Mouse (Mus musculus) right cerebral cortex, postnatal 25 days (tissue): Measurements from ENCODE around the gene Tapt1.
A peak's percentile ranks its signal among the peaks of the same experiment; 100 is the strongest.
"Not testable (repeated sequence)": the region's sequence is repeated elsewhere in the genome, so short reads cannot be mapped to it uniquely, and the experiment has no call there.

Source experiments
- DNase-seq: peaks from one replicate; pipeline ENCODE4 v3.0.0; 2022

Gene Tapt1

DNA sequence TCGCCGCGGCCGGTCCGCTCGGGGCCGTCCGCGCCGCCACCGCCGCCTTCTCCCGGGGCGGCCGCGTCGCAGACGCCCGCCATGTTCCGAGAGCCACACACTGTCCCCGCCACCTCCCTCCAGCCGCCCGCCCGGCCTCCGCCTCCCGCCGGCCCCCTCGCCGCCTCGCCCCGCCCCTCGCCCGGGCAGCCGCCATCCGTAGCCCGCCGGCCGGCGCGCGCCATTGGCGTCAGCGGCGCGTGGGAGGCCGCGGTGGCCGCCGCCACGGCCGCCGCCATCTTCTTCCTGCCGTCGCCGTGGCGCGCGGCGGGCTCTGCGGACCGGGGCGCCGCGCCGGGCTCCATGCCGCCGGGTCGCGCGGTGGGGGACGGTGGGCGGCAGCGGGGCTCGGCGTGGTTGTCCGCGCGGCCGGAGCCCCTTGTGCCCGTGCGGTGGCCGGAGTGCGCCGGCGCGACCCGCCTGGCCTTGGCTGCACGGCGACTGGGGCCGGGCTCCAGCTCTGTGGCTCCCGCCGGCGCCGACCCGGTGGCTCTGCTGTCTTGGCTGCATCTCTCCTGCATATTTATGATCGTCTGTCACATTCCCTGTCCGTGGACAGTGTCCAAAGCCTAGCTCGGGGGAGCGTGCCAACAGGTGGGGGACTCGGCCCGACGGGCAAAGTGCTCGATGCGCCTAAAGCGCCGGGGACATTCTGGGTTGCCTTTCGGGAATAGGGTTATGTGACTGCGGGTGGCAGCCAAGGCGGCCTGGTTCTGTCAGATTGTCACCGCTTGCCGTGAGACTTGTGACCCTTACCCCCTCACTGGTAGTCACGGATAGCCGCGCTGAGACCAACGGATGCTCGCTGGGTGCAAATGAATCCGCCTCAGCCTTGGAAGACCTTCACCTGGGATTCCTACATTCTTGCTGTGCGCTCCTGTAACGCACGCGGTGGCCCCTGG, at the start of gene Tapt1:
Tapt1 (minus strand) TSS at position 106 of the 941 bp plus-strand sequence.
- peak; percentile 90 for DNase-seq

- no peak for DNase-seq
These were observed 45.1 kb upstream of the Tapt1 start for GRCm38 (mm10) chr5:44271564-44271963.

DNA sequence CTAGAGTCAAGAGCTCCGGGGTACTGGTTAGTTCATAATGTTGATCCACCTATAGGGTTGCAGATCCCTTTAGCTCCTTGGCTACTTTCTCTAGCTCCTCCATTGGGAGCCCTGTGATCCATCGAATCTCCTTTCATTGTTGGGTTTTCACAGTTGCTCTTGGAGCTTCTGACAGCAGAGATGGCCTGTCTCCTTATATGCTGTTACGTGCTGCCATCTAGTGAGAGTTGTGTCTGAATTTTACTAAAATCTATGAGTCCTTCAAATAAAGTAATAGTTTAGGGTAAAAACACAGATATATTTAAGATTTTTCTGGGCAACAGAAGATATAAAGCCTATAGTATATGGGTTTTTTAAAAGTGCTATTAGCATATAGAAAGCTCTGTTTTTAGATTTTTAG, 42.1 kb upstream of the Tapt1 start:
- DNase-seq = not testable (repeated sequence)

DNA sequence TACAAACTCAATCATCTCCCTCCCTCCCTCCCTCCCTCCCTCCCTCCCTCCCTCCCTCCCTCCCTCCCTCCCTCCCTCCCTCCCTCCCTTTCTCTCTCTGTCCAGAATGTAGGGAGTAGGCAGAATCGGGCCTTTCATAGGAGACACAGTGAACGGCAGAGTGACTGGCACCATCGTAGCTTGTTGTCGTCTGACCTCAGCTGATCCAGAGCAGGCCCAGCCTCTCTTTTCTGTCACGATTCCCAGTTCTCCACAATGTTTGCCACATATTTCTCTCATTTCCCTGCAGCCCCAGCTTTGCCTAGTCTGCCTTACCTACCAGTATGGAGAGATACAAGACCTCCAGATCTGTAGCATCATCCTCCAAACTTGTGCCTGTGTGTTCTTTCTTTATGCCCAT, 35.3 kb upstream of the Tapt1 start:
- no peak for DNase-seq

GRCm38 (mm10) chr5:44261172-44261571, 34.7 kb upstream of the Tapt1 start:
- DNase-seq = no peak

- DNase-seq = no peak
These were observed 33.3 kb upstream of the Tapt1 start for GRCm38 (mm10) chr5:44259678-44260077.

DNA sequence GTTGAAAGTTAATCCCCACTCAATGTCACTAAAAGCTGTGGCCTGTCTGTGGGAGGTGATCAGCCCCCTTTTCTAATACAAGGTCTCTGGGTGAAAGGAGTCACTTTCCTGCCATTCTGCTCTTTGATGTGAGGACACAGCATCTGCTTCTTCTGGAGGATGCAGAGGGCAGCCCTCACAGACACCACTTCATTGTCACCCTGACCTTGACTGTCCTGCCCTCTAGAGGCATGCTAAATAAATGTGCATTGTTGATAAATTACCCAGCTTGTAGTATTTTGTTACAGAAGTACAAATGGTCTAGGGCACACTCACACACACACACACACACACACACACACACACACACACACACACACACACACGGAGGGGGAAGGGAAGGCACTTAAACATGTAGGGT, 31.7 kb upstream of the Tapt1 start:
- no peak for DNase-seq

GRCm38 (mm10) chr5:44257401-44257800, 31.0 kb upstream of the Tapt1 start:
- DNase-seq = no peak

GRCm38 (mm10) chr5:44256512-44256911, 30.1 kb upstream of the Tapt1 start:
- DNase-seq = no peak

DNA sequence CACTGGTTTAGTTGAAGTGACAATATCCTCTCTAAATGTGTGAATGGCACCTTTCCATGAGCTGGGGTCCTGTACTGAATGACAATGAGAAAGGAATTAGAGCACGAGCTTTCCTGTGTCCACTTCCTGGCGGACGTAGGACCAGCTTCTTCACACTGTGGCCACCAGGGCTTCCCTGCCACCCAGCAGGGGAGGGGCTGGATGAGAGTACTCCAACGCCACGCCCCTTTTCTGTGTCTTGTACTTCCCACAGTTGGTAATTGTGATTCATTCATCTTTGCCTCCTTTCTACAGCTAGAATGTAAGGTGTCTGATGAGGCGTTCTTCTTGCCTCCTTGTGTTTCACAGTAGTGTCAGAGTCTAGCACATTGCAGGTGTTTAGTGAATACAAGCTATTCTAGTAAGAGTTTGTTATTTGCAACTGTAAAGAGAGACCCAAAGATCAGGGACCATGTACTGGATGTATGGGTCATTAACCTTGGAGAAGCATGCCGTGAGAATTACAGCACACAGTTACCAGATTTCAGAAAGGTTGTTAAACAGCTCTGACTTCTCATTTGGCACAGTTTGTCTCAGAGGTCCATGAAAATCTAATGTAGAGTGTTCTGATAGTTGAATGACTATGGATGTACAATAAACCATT, 29.5 kb upstream of the Tapt1 start:
- DNase-seq = no peak

- no peak for DNase-seq
These were observed 27.0 kb upstream of the Tapt1 start for GRCm38 (mm10) chr5:44253449-44253848.

- no peak for DNase-seq
These were observed 26.0 kb upstream of the Tapt1 start for GRCm38 (mm10) chr5:44252395-44252794.

GRCm38 (mm10) chr5:44250211-44250955, 24.0 kb upstream of the Tapt1 start:
- no peak for DNase-seq

- DNase-seq = no peak
These were observed 22.9 kb upstream of the Tapt1 start for GRCm38 (mm10) chr5:44249363-44249762.

- DNase-seq = no peak
These were observed 20.2 kb upstream of the Tapt1 start for GRCm38 (mm10) chr5:44246493-44247217.

- DNase-seq = no peak
These were observed 18.5 kb upstream of the Tapt1 start for GRCm38 (mm10) chr5:44244894-44245423.

DNA sequence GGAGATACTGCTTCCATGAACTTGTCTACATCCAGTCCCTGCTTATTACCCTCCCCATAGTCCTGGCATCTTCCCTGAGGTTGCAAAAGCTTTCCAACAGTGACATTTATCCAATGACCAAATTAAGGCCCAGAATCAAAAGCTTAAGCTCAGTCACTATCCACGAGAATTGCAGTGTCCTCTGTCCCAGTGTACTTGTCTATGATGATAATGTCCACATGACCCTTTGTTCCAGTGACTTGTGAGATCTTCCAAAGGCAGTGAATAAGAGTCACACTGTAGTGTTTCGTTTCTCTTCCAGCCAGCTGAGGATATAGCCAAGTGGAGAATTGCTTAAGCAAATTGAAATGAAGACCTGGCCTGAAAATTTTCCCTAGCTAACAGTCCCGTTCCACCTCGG, 16.4 kb upstream of the Tapt1 start:
- DNase-seq = no peak

DNA sequence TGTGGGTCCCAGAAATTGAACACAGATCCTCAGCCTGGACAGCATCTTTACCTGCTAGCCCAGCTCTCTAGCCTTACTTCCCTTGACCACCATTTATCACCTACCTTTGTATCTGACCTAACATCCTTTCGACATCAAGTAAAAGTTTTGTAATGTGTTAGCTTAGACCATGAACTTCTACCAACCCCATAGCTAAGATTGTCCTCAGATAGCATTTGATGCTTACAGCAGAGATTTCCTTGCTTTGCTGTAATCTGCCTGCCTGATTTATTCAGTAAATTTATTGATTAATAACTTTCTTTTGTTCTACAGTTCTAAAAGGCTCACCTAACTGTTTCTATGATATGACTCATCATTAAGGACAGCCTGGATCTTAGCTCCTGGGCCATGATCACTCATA, 15.3 kb upstream of the Tapt1 start:
- no peak for DNase-seq

- DNase-seq = no peak
These were observed 13.0 kb upstream of the Tapt1 start for GRCm38 (mm10) chr5:44239187-44240136.

DNA sequence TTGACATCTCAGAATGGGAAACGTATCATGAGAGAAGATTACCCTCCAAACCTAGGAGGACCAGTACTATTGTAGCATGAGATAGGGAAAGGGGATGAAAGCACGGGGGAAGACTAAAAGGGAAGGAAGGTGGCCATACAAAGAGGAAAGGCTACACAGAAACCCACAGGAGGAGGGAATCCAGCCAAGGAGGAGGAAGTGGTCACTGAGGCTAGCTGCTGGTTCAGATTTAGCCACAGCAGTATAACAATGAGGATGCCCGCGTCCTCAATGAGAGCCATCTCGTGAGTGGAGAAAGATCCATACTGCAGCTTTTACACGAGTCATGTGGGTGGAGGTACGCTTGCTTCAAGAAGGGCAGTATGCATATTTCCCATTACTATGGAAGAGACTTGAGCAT, 11.8 kb upstream of the Tapt1 start:
- no peak for DNase-seq

DNA sequence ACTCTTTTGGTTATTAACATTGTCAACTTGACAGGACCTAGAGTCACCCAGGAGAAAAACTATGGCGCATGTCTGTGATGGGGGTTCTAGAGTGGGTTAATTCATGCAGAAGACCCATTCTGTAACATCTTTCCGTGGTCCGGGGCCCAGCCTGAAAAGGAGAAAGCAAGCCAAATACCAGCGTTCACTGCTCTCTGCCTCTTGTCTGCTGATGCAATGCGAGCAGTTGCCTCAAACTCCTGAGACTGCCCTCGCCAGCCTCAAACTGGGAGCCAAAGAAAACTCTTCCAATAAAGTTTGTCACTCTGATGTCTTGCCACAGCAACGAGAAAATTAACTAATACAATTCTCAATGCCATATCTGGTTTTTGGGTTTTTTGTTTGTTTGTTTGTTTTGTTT, 8.2 kb upstream of the Tapt1 start:
- no peak for DNase-seq
